Mouse (Mus musculus) brown adipose tissue, adult 24 weeks (tissue): Measurements from ENCODE around the gene Cd82. TPM values are rescaled to one million over a fixed set of nuclear protein-coding genes. Genes with fewer than 3 reads are reported as not detected.

Experiments
- H3K27ac ChIP-seq: fragments of 200-500 bp; replicated peaks from 2 replicates; pipeline ENCODE4 v1.5.1; 2012; ENCODE audit warnings: low read depth, mild to moderate bottlenecking, low read length
- H3K4me1 ChIP-seq: fragments of 200-500 bp; 2 replicates; pipeline ENCODE4 v1.6.1; 2012; ENCODE audit warnings: low read length, mixed read lengths; ENCODE audit not compliant: control insufficient read depth, insufficient read depth, insufficient read length
- H3K4me3 ChIP-seq: fragments of 200-500 bp; 2 replicates; pipeline ENCODE4 v1.5.1; 2012; ENCODE audit warnings: low read depth, mild to moderate bottlenecking, low read length, moderate library complexity; ENCODE audit not compliant: insufficient read depth
- polyA plus RNA-seq: library from polyadenylated mRNA; stranded (reverse); fragments of >200 nt; gene quantifications from 2 replicates; pipeline ENCODE4 v1.2.4, GENCODE M21; 2012; ENCODE audit not compliant: missing spikeins, insufficient read depth, insufficient read length

Gene Cd82
- polyA plus RNA-seq, 1 experiment = 13.8 TPM

DNA sequence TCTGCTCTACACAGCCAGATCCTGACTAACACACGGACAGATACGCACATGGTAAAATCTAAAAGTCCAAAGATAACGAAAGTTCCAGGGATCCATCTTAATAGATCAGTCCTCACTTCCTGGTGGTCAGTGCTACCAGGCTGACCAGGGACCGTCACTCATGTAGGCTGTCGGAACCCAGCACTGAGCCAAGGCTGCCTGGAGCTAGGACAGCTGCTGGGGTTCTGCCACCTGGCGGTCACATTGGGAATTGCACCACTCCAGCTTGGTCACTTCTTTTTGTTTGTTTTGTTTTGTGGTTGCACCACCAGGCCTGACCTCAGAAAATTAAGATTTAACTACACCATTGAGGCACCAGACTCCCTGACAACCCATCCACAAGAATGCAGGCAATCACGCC, 14.6 kb upstream of the Cd82 start:
- H3K4me3 ChIP-seq = no peak overlapping the region
- H3K4me1 ChIP-seq = no peaks in the 10 kb centered on the region
- no peak overlapping the region for H3K27ac ChIP-seq

DNA sequence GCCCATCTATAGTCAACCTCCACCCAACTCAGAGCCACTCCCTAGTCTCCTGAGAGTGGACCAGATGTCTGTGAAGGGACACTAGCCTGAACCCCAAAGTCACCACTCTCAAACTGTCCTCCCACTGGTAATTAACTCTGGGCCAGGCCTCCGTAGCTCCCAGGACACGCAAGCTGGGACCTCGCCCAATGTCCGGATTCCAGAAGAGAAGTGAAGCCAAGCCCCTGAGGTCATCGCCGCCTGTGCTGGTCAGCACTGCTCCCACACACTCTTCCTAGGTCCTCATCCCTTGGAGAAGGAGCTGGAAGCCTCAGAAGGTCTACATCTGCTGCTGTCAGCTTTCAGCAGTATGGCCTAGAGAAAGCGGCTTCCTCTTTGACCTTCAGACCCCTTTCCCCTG, 13.5 kb upstream of the Cd82 start:
- Histone ChIP-seq H3K27ac (no peak overlapping the region), H3K4me3 (no peak overlapping the region), H3K4me1 (no peaks in the 10 kb centered on the region)

- Histone ChIP-seq H3K4me3 (no peak overlapping the region), H3K27ac (no peak overlapping the region), H3K4me1 (no peaks in the 10 kb centered on the region; the same call in 1 of the 2 replicates)
These were observed 12.1 kb upstream of the Cd82 start for GRCm38 (mm10) chr2:93475040-93475439.

- no peak overlapping the region for H3K4me3 ChIP-seq
- no peaks in the 10 kb centered on the region; the same call in 1 of the 2 replicates for H3K4me1 ChIP-seq
- H3K27ac ChIP-seq = no peak overlapping the region
These were observed 11.0 kb upstream of the Cd82 start for GRCm38 (mm10) chr2:93473915-93474314.

- Histone ChIP-seq H3K4me1 (no peaks in the 10 kb centered on the region; the same call in 1 of the 2 replicates), H3K4me3 (no peak overlapping the region), H3K27ac (no peak overlapping the region)
These were observed 8.1 kb upstream of the Cd82 start for GRCm38 (mm10) chr2:93470849-93471576.

DNA sequence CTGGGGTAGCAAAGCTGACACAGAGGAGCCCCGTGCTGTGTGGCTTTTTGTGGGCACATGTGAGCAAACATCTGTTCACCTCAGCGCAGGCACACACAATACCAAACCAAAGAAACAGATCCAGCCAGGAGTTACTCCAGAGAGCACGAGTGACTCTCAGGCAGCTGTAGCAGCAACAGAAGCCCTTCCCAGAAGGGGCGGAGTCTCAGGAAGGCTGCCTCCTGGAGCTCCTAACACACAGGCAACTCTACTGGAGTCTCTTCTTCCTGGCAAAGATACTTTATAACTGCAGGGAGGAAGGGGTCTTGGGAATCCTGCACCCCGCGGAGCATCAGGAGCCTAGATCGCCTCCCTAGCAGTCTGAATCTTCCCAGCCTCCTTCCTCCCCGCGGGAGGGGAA, 7.2 kb upstream of the Cd82 start:
- Histone ChIP-seq H3K4me1 (no peaks in the 10 kb centered on the region; the same call in 1 of the 2 replicates), H3K27ac (no peak overlapping the region), H3K4me3 (peak overlapping the region; percentile 54)

GRCm38 (mm10) chr2:93469118-93469517, 6.2 kb upstream of the Cd82 start:
- Histone ChIP-seq H3K4me1 (no peaks in the 10 kb centered on the region; the same call in 1 of the 2 replicates), H3K27ac (no peak overlapping the region)

GRCm38 (mm10) chr2:93466314-93466713, 3.4 kb upstream of the Cd82 start:
- Histone ChIP-seq H3K4me1 (no peaks in the 10 kb centered on the region; the same call in 1 of the 2 replicates), H3K4me3 (no peak overlapping the region), H3K27ac (no peak overlapping the region)

More at GRCm38 (mm10) chr2:93469118-93469517, 6.2 kb upstream of the Cd82 start:
- no peak overlapping the region for H3K4me3 ChIP-seq

- no peaks in the 10 kb centered on the region; the same call in 1 of the 2 replicates for H3K4me1 ChIP-seq
These were observed 848 bp downstream of the Cd82 start for GRCm38 (mm10) chr2:93461869-93462714.

GRCm38 (mm10) chr2:93460786-93461469, 2.0 kb downstream of the Cd82 start:
- Histone ChIP-seq H3K4me1 (no peaks in the 10 kb centered on the region; the same call in 1 of the 2 replicates), H3K4me3 (peak overlapping the region; percentile 66; the same call in 1 of the 2 replicates), H3K27ac (no peak overlapping the region)

More at GRCm38 (mm10) chr2:93461869-93462714, 848 bp downstream of the Cd82 start:
- no peak overlapping the region; the same call in 1 of the 2 replicates for H3K27ac ChIP-seq
- peak overlapping the region; percentile 66 for H3K4me3 ChIP-seq

- H3K27ac ChIP-seq = no peak overlapping the region
- no peaks in the 10 kb centered on the region; the same call in 1 of the 2 replicates for H3K4me1 ChIP-seq
- no peak overlapping the region for H3K4me3 ChIP-seq
These were observed 3.6 kb downstream of the Cd82 start for GRCm38 (mm10) chr2:93459208-93459920.

DNA sequence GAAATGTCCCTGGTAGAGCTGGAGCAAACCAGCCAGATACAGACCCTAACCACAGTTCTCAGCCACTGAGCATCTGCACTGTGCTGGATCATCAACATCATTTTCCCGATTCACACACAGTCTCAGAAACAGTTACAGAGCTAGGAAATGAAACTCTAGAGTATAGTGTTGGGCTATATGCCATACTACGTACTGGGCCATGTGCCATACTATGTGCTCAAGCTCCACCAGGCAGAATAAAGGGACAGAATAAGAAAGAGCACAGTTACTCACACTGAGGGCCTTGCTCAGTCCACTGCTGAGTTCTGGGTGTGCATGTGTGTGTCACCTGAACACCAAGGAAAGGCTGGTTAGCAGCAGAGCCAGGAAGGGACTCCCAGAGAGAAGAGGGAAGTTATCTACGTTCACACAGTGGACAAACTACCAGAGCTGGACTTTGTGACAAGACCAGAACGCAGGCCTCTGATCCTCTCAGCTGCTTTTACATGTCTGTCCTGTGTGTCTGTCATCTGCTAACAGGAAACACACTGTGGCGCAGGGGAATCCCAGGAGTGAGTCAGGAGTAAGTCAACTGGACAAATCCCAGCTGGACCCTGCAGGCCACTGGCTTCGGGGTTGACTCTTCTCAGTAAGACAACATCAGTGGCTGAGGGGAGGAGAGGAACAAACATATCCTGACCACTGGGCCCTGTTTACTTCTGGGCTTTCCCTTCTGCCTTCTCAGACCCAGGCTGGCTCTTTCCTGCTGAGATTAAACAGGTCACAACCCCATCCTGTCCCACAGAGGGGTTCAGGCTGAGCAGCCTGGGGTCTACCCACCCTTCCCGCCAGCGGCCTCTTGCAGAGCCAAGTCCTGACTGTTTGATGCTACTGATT, 4.4 kb downstream of the Cd82 start:
- Histone ChIP-seq H3K27ac (no peak overlapping the region), H3K4me1 (no peaks in the 10 kb centered on the region; the same call in 1 of the 2 replicates), H3K4me3 (no peak overlapping the region)

- no peak overlapping the region for H3K4me3 ChIP-seq
- H3K27ac ChIP-seq = no peak overlapping the region
- H3K4me1 ChIP-seq = no peaks in the 10 kb centered on the region; the same call in 1 of the 2 replicates
These were observed 5.4 kb downstream of the Cd82 start for GRCm38 (mm10) chr2:93457426-93458130.
